Mouse (Mus musculus) hematopoietic stem cell, adult 5-6 weeks (primary cell): ENCODE data around the gene Igfals. TPM values are rescaled to one million over a fixed set of nuclear protein-coding genes. Genes with fewer than 3 reads are reported as not detected.

Source experiments
- ATAC-seq, 2 experiments: fragments of 125-278 bp in 1 of 2; replicated peaks in 1 of 2; 2 replicates each; pipeline ENCODE4 v1.8.0; 2016 to 2017; ENCODE audit warnings: inconsistent platforms in 2 of 2, mild to moderate bottlenecking in 2 of 2, moderate number of reproducible peaks in 2 of 2, low read depth in 1 of 2, moderate TSS enrichment in 1 of 2; ENCODE audit not compliant: low FRiP score in 2 of 2, poor library complexity in 2 of 2, severe bottlenecking in 2 of 2, insufficient read depth in 1 of 2, low TSS enrichment in 1 of 2
- total RNA-seq: library from RNA; stranded (forward); fragments of 172-1452, 232-1000 nt; gene quantifications from 2 replicates; pipeline ENCODE4 v1.2.3, GENCODE M21; 2017

The Igfals gene
- total RNA-seq, 1 experiment from 2014 or later: not detected

GRCm38 (mm10) chr17:24886932-24887271 is 21.1 kb downstream of the Igfals start:
- ATAC-seq: no peak

GRCm38 (mm10) chr17:24887291-24888080 is 21.7 kb downstream of the Igfals start:
- ATAC-seq: no peak

- no peak for ATAC-seq
Observed at GRCm38 (mm10) chr17:24888862-24889261, 23.1 kb downstream of the Igfals start.

- no peak for ATAC-seq
Observed at GRCm38 (mm10) chr17:24890151-24891092, 24.6 kb downstream of the Igfals start.

GRCm38 (mm10) chr17:24891321-24891720 is 25.5 kb downstream of the Igfals start:
- ATAC-seq: no peak

- ATAC-seq: no peak
Observed at GRCm38 (mm10) chr17:24892785-24893184, 27.0 kb downstream of the Igfals start.

- ATAC-seq: no peak
Observed at GRCm38 (mm10) chr17:24893276-24893675, 27.5 kb downstream of the Igfals start.

GRCm38 (mm10) chr17:24894061-24894994 is 28.5 kb downstream of the Igfals start:
- ATAC-seq: no peak; a peak in 1 of 4 replicates

- ATAC-seq: peak; percentile 25 to 44; a peak in 3 of 4 replicates
Observed at GRCm38 (mm10) chr17:24894995-24895547, 29.3 kb downstream of the Igfals start, which contains the start of the genes Eme2 and Mrps34. Eme2 (minus strand) TSS chr17:24895087. Mrps34 (plus strand) TSS chr17:24895116.

GRCm38 (mm10) chr17:24895571-24896240 is 29.9 kb downstream of the Igfals start:
- ATAC-seq: peak in 1 of 2 experiments; percentile 2; a peak in 1 of 4 replicates

GRCm38 (mm10) chr17:24896241-24896992 is 30.6 kb downstream of the Igfals start, which contains the start of gene Nme3:
Nme3 (plus strand) TSS chr17:24896500.
- ATAC-seq: peak; percentile 34 to 37; a peak in 3 of 4 replicates

GRCm38 (mm10) chr17:24896993-24897269 is 31.1 kb downstream of the Igfals start:
- ATAC-seq: no peak

GRCm38 (mm10) chr17:24897600-24897999 is 31.8 kb downstream of the Igfals start:
- no peak for ATAC-seq

- ATAC-seq: no peak
Observed at GRCm38 (mm10) chr17:24898041-24898854, 32.5 kb downstream of the Igfals start.

- no peak for ATAC-seq
Observed at GRCm38 (mm10) chr17:24899153-24899552, 33.4 kb downstream of the Igfals start.
